In genomic region chr5:52254602-52255071, GRCm38 (mm10) we compare ENCODE assay signal across 10 mouse cellular contexts.
DNase-seq lines count a peak whose midpoint lies in the region; ATAC-seq lines count a peak whose summit lies in the region.
"Had no signal": no experiment of that assay in that cellular context is flagged by ENCODE, and none has a peak within 500 bp of the region (broad histone marks: within the 10 kb centered on the region; RNA-seq: fewer than 3 reads in every experiment).

No protein-coding gene starts in this region.

- H3K9me3 ChIP-seq in embryonic facial prominence, embryonic 15.5 days (replicated peaks): no peaks in the 10 kb centered on the region
- no peaks in the 10 kb centered on the region for H3K9me3 ChIP-seq in forebrain, embryonic 12.5 days
- H3K9me3 ChIP-seq: neural tube, embryonic 13.5 days had no signal

- no peaks in the 10 kb centered on the region for H3K27me3 ChIP-seq in embryonic facial prominence, embryonic 15.5 days
- H3K27me3 ChIP-seq in forebrain, embryonic 12.5 days: no peaks in the 10 kb centered on the region
- H3K27me3 ChIP-seq: neural tube, embryonic 13.5 days had no signal

- no peak; the same call in 1 of the 2 replicates for ATAC-seq in embryonic facial prominence, embryonic 15.5 days (ENCODE audit: insufficient number of reproducible peaks, low FRiP score, low TSS enrichment, low read depth)
- ATAC-seq in forebrain, embryonic 12.5 days (ENCODE audit: low FRiP score): no peak

- 35% methylated on average over 14 of the region's 14 CpGs for WGBS in embryonic facial prominence, embryonic 15.5 days
- WGBS in forebrain, embryonic 12.5 days: 86% methylated on average over 14 of the region's 14 CpGs

- H3K9ac ChIP-seq in embryonic facial prominence, embryonic 15.5 days: no peak overlapping the region
- no peak overlapping the region for H3K9ac ChIP-seq in forebrain, embryonic 12.5 days
- H3K9ac ChIP-seq: neural tube, embryonic 13.5 days had no signal

- peak overlapping the region; percentile 19 for H3K4me3 ChIP-seq in embryonic facial prominence, embryonic 15.5 days (replicated peaks)
- H3K4me3 ChIP-seq in forebrain, embryonic 12.5 days (replicated peaks): no peak overlapping the region
- H3K4me3 ChIP-seq: neural tube, embryonic 13.5 days had no signal

- peak overlapping the region; percentile 33 for H3K4me2 ChIP-seq in embryonic facial prominence, embryonic 15.5 days (replicated peaks)
- no peak overlapping the region for H3K4me2 ChIP-seq in forebrain, embryonic 12.5 days
- H3K4me2 ChIP-seq: neural tube, embryonic 13.5 days had no signal

- DNase-seq in embryo, embryonic 10 days (ENCODE audit: low spot score): peak; percentile 34
- no peak for DNase-seq in embryo, embryonic 9.5 days (ENCODE audit: extremely low spot score)
- DNase-seq in kidney, adult 9 months: peak; percentile 14
- peak; percentile 2 for DNase-seq in ovary, postnatal 10 days (ENCODE audit: low spot score)
- DNase-seq in spleen, postnatal 10 days (ENCODE audit: low spot score in 2 of 2): no peak
- no peak for DNase-seq in adrenal gland, postnatal 4 days (ENCODE audit: low spot score in 2 of 2)
- DNase-seq: layer of hippocampus, postnatal 36 days had no signal

- no peaks in the 10 kb centered on the region for H3K36me3 ChIP-seq in embryonic facial prominence, embryonic 15.5 days
- no peaks in the 10 kb centered on the region for H3K36me3 ChIP-seq in forebrain, embryonic 12.5 days (replicated peaks)
- H3K36me3 ChIP-seq: neural tube, embryonic 13.5 days had no signal

- H3K4me1 ChIP-seq in embryonic facial prominence, embryonic 15.5 days: peaks cover 7% of the 10 kb centered on the region; the same call in 1 of the 2 replicates
- no peaks in the 10 kb centered on the region for H3K4me1 ChIP-seq in forebrain, embryonic 12.5 days
- H3K4me1 ChIP-seq: neural tube, embryonic 13.5 days had no signal

- peak overlapping the region; percentile 48; the same call in 1 of the 2 replicates for H3K27ac ChIP-seq in embryonic facial prominence, embryonic 15.5 days (replicated peaks)
- H3K27ac ChIP-seq in forebrain, embryonic 12.5 days: no peak overlapping the region
- H3K27ac ChIP-seq: neural tube, embryonic 13.5 days had no signal

Comparison
In these comparisons a context has a peak if more than half of its experiments do, and no peak if none do; other contexts are left out.
1. DNase-seq: peak in embryo, embryonic 10 days (single experiment), kidney, adult 9 months (single experiment) and ovary, postnatal 10 days (single experiment); none in embryo, embryonic 9.5 days (single experiment), spleen, postnatal 10 days (0 of 2) and adrenal gland, postnatal 4 days (0 of 2).